Mouse (Mus musculus): ENCODE measurements around the gene Arhgef11. TPM values are rescaled to one million over a fixed set of nuclear protein-coding genes. Genes with fewer than 3 reads are reported as not detected.
A peak's percentile ranks its signal among the peaks of the same experiment; 100 is the strongest.

The Arhgef11 gene
- polyA plus RNA-seq, 1 experiment from 2014 or later: 19.5 TPM

- no peaks in the 10 kb centered on the region for H3K27me3 ChIP-seq (replicated peaks)
- no peaks in the 10 kb centered on the region for H3K9me3 ChIP-seq (replicated peaks)
- ATAC-seq (ENCODE audit: low FRiP score): no peak
- H3K4me3 ChIP-seq (replicated peaks): peak overlapping the region; percentile 85
- no peak overlapping the region for H3K27ac ChIP-seq (replicated peaks)
- 53% methylated on average over 7 of the region's 7 CpGs for WGBS
- peak overlapping the region; percentile 96 for H3K4me2 ChIP-seq
- H3K36me3 ChIP-seq: no peaks in the 10 kb centered on the region
- H3K9ac ChIP-seq (replicated peaks): peak overlapping the region; percentile 50
- H3K4me1 ChIP-seq: peaks cover 57% of the 10 kb centered on the region
Observed at GRCm38 (mm10) chr3:87620218-87620891, 3.0 kb downstream of the Arhgef11 start.

GRCm38 (mm10) chr3:87624899-87625298 is 7.5 kb downstream of the Arhgef11 start:
- no peak overlapping the region for H3K27ac ChIP-seq (replicated peaks)
- no peak for ATAC-seq (ENCODE audit: low FRiP score)
- no peak overlapping the region for H3K9ac ChIP-seq (replicated peaks)
- no peak overlapping the region for H3K4me3 ChIP-seq (replicated peaks)
- no peaks in the 10 kb centered on the region for H3K27me3 ChIP-seq (replicated peaks)
- H3K4me1 ChIP-seq: peaks cover 38% of the 10 kb centered on the region
- 81% methylated on average over 4 of the region's 4 CpGs for WGBS
- H3K36me3 ChIP-seq: no peaks in the 10 kb centered on the region
- no peak overlapping the region for H3K4me2 ChIP-seq
- no peaks in the 10 kb centered on the region for H3K9me3 ChIP-seq (replicated peaks)

GRCm38 (mm10) chr3:87630899-87631298 is 13.5 kb downstream of the Arhgef11 start:
- Histone ChIP-seq H3K4me2 (no peak overlapping the region), H3K4me1 (peaks cover 16% of the 10 kb centered on the region), H3K9me3 (replicated peaks) (no peaks in the 10 kb centered on the region), H3K27ac (replicated peaks) (no peak overlapping the region), H3K4me3 (replicated peaks) (no peak overlapping the region), H3K27me3 (replicated peaks) (no peaks in the 10 kb centered on the region), H3K9ac (replicated peaks) (0 out of 2 replicates have a peak overlapping the region, but pooled peaks have one; percentile 10), H3K36me3 (no peaks in the 10 kb centered on the region)
- no peak for ATAC-seq (ENCODE audit: low FRiP score)
- 76% methylated on average over 9 of the region's 9 CpGs for WGBS

- Histone ChIP-seq H3K27me3 (replicated peaks) (no peaks in the 10 kb centered on the region), H3K27ac (replicated peaks) (no peak overlapping the region), H3K36me3 (no peaks in the 10 kb centered on the region), H3K9me3 (replicated peaks) (no peaks in the 10 kb centered on the region), H3K9ac (replicated peaks) (peak overlapping the region; percentile 10; the same call in 1 of the 2 replicates), H3K4me1 (peaks cover 16% of the 10 kb centered on the region), H3K4me2 (no peak overlapping the region), H3K4me3 (replicated peaks) (no peak overlapping the region)
- ATAC-seq (ENCODE audit: low FRiP score): no peak
- WGBS: 79% methylated on average over 4 of the region's 4 CpGs
Observed at GRCm38 (mm10) chr3:87631408-87631807, 14.0 kb downstream of the Arhgef11 start.

- Histone ChIP-seq H3K4me1 (peaks cover 12% of the 10 kb centered on the region), H3K9ac (replicated peaks) (no peak overlapping the region), H3K27ac (replicated peaks) (no peak overlapping the region), H3K4me3 (replicated peaks) (no peak overlapping the region), H3K4me2 (no peak overlapping the region), H3K27me3 (replicated peaks) (no peaks in the 10 kb centered on the region), H3K9me3 (replicated peaks) (no peaks in the 10 kb centered on the region), H3K36me3 (no peaks in the 10 kb centered on the region)
- 68% methylated on average over 4 of the region's 4 CpGs for WGBS
- no peak for ATAC-seq (ENCODE audit: low FRiP score)
Observed at GRCm38 (mm10) chr3:87635514-87635913, 18.2 kb downstream of the Arhgef11 start.

GRCm38 (mm10) chr3:87643453-87643852 is 26.1 kb downstream of the Arhgef11 start:
- no peaks in the 10 kb centered on the region for H3K9me3 ChIP-seq (replicated peaks)
- H3K4me3 ChIP-seq (replicated peaks): no peak overlapping the region
- H3K9ac ChIP-seq (replicated peaks): no peak overlapping the region
- H3K27me3 ChIP-seq (replicated peaks): no peaks in the 10 kb centered on the region
- H3K27ac ChIP-seq (replicated peaks): no peak overlapping the region
- 80% methylated on average over 1 of the region's 1 CpGs for WGBS
- H3K4me1 ChIP-seq: peaks cover 4% of the 10 kb centered on the region
- ATAC-seq (ENCODE audit: low FRiP score): no peak
- H3K36me3 ChIP-seq: no peaks in the 10 kb centered on the region
- H3K4me2 ChIP-seq: no peak overlapping the region

- no peak overlapping the region for H3K27ac ChIP-seq (replicated peaks)
- no peak for ATAC-seq (ENCODE audit: low FRiP score)
- no peaks in the 10 kb centered on the region for H3K36me3 ChIP-seq
- H3K4me3 ChIP-seq (replicated peaks): no peak overlapping the region
- no peak overlapping the region for H3K4me2 ChIP-seq
- no peak overlapping the region for H3K9ac ChIP-seq (replicated peaks)
- 97% methylated on average over 1 of the region's 1 CpGs for WGBS
- H3K4me1 ChIP-seq: peaks cover 8% of the 10 kb centered on the region
- H3K9me3 ChIP-seq (replicated peaks): no peaks in the 10 kb centered on the region
- no peaks in the 10 kb centered on the region for H3K27me3 ChIP-seq (replicated peaks)
Observed at GRCm38 (mm10) chr3:87646174-87646573, 28.8 kb downstream of the Arhgef11 start.

GRCm38 (mm10) chr3:87649063-87649462 is 31.7 kb downstream of the Arhgef11 start:
- no peaks in the 10 kb centered on the region for H3K27me3 ChIP-seq (replicated peaks)
- H3K9ac ChIP-seq (replicated peaks): no peak overlapping the region
- 0 out of 2 replicates have a peak, but pooled peaks cover 3% of the 10 kb centered on the region for H3K4me1 ChIP-seq
- H3K4me2 ChIP-seq: no peak overlapping the region
- no peak overlapping the region for H3K4me3 ChIP-seq (replicated peaks)
- H3K27ac ChIP-seq (replicated peaks): no peak overlapping the region
- ATAC-seq (ENCODE audit: low FRiP score): no peak
- no peaks in the 10 kb centered on the region for H3K36me3 ChIP-seq
- 95% methylated on average over 3 of the region's 3 CpGs for WGBS
- no peaks in the 10 kb centered on the region for H3K9me3 ChIP-seq (replicated peaks)

GRCm38 (mm10) chr3:87658348-87658747 is 41.0 kb downstream of the Arhgef11 start:
- no peaks in the 10 kb centered on the region for H3K36me3 ChIP-seq
- H3K27me3 ChIP-seq (replicated peaks): no peaks in the 10 kb centered on the region
- no peak overlapping the region for H3K4me3 ChIP-seq (replicated peaks)
- no peak overlapping the region for H3K4me2 ChIP-seq
- ATAC-seq (ENCODE audit: low FRiP score): no peak
- H3K27ac ChIP-seq (replicated peaks): no peak overlapping the region
- peaks cover 17% of the 10 kb centered on the region for H3K4me1 ChIP-seq
- H3K9me3 ChIP-seq (replicated peaks): no peaks in the 10 kb centered on the region
- no peak overlapping the region for H3K9ac ChIP-seq (replicated peaks)
- WGBS: 79% methylated on average over 2 of the region's 2 CpGs

- Histone ChIP-seq H3K36me3 (no peaks in the 10 kb centered on the region), H3K27me3 (replicated peaks) (no peaks in the 10 kb centered on the region), H3K4me3 (replicated peaks) (no peak overlapping the region), H3K9ac (replicated peaks) (no peak overlapping the region), H3K4me1 (peaks cover 15% of the 10 kb centered on the region), H3K9me3 (replicated peaks) (no peaks in the 10 kb centered on the region), H3K4me2 (no peak overlapping the region), H3K27ac (replicated peaks) (0 out of 2 replicates have a peak overlapping the region, but pooled peaks have one; percentile 28)
- ATAC-seq (ENCODE audit: low FRiP score): no peak
- WGBS: 88% methylated on average over 9 of the region's 9 CpGs
Observed at GRCm38 (mm10) chr3:87659692-87660429, 42.5 kb downstream of the Arhgef11 start.

GRCm38 (mm10) chr3:87660479-87660878 is 43.1 kb downstream of the Arhgef11 start:
- WGBS: 77% methylated on average over 4 of the region's 4 CpGs
- Histone ChIP-seq H3K4me2 (no peak overlapping the region), H3K4me3 (replicated peaks) (no peak overlapping the region), H3K4me1 (peaks cover 9% of the 10 kb centered on the region), H3K27me3 (replicated peaks) (no peaks in the 10 kb centered on the region), H3K9ac (replicated peaks) (no peak overlapping the region), H3K27ac (replicated peaks) (0 out of 2 replicates have a peak overlapping the region, but pooled peaks have one; percentile 28), H3K9me3 (replicated peaks) (no peaks in the 10 kb centered on the region), H3K36me3 (no peaks in the 10 kb centered on the region)
- ATAC-seq (ENCODE audit: low FRiP score): no peak

GRCm38 (mm10) chr3:87661291-87661690 is 43.9 kb downstream of the Arhgef11 start:
- H3K4me2 ChIP-seq: no peak overlapping the region
- no peak overlapping the region for H3K27ac ChIP-seq (replicated peaks)
- no peaks in the 10 kb centered on the region for H3K36me3 ChIP-seq
- no peaks in the 10 kb centered on the region for H3K27me3 ChIP-seq (replicated peaks)
- no peaks in the 10 kb centered on the region for H3K9me3 ChIP-seq (replicated peaks)
- no peak overlapping the region for H3K4me3 ChIP-seq (replicated peaks)
- WGBS: 95% methylated on average over 1 of the region's 1 CpGs
- 0 out of 2 replicates have a peak, but pooled peaks cover 6% of the 10 kb centered on the region for H3K4me1 ChIP-seq
- no peak for ATAC-seq (ENCODE audit: low FRiP score)
- H3K9ac ChIP-seq (replicated peaks): no peak overlapping the region
